Mouse (Mus musculus) midbrain, embryonic 16.5 days (tissue): ENCODE data around the gene Fbxl18. TPM values are rescaled to one million over a fixed set of nuclear protein-coding genes. Genes with fewer than 3 reads are reported as not detected.
A peak's percentile ranks its signal among the peaks of the same experiment; 100 is the strongest.
"Not testable (repeated sequence)": the region's sequence is repeated elsewhere in the genome, so short reads cannot be mapped to it uniquely, and the experiment has no call there.

Experiments
- ATAC-seq: fragments of 200-750 bp; cut with Nextera tagmentation; 2 replicates; pipeline ENCODE4 v1.8.0; 2017; ENCODE audit warnings: moderate TSS enrichment
- H3K27ac ChIP-seq: fragments of 300-500 bp; sonication (generic); 2 replicates; pipeline ENCODE4 v1.5.1; 2014; ENCODE audit warnings: mild to moderate bottlenecking, low read length, mixed read lengths
- H3K27me3 ChIP-seq: fragments of 300-500 bp; sonication (generic); 2 replicates; pipeline ENCODE4 v1.6.1; 2014; ENCODE audit warnings: low read depth, low read length, mixed read lengths; ENCODE audit not compliant: control insufficient read depth, insufficient read depth
- H3K36me3 ChIP-seq: fragments of 300-500 bp; sonication (generic); 2 replicates; pipeline ENCODE4 v1.6.1; 2014; ENCODE audit warnings: mild to moderate bottlenecking, low read length, moderate library complexity, mixed read lengths; ENCODE audit not compliant: control insufficient read depth, insufficient read depth
- H3K4me1 ChIP-seq: fragments of 300-500 bp; sonication (generic); 2 replicates; pipeline ENCODE4 v1.6.1; 2014; ENCODE audit warnings: mild to moderate bottlenecking, low read length, mixed read lengths; ENCODE audit not compliant: control insufficient read depth, insufficient read depth
- H3K4me2 ChIP-seq: fragments of 300-500 bp; sonication (generic); 2 replicates; pipeline ENCODE4 v1.6.1; 2014; ENCODE audit warnings: mild to moderate bottlenecking, low read length, mixed read lengths
- H3K4me3 ChIP-seq: fragments of 300-500 bp; sonication (generic); 2 replicates; pipeline ENCODE4 v1.5.1; 2014; ENCODE audit warnings: low read depth, mild to moderate bottlenecking, low read length, moderate library complexity, mixed read lengths
- H3K9ac ChIP-seq: fragments of 300-500 bp; sonication (generic); 2 replicates; pipeline ENCODE4 v1.6.1; 2014; ENCODE audit warnings: low read depth, low read length, mixed read lengths
- H3K9me3 ChIP-seq: fragments of 300-500 bp; sonication (generic); replicated peaks from 2 replicates; pipeline ENCODE4 v1.6.1; 2014; ENCODE audit warnings: mild to moderate bottlenecking, low read length, mixed read lengths; ENCODE audit not compliant: control insufficient read depth, poor library complexity, severe bottlenecking
- WGBS: fragments of 180-500 bp; shearing (Covaris S2); extraction: QIAGEN DNeasy Blood & Tissue Kit; methylation state at CpG from one replicate; pipeline ENCODE4 v1.1.7; 2014; 5-methylcytosine and 5-hydroxymethylcytosine counted together
- polyA plus RNA-seq: library from polyadenylated mRNA; unstranded; fragments of >200 nt; fragmentation: Nextera tagmentation; extraction: Ambion mirVana; gene quantifications from 2 replicates; pipeline ENCODE4 v1.2.1, GENCODE M21; 2015

Fbxl18 gene
- polyA plus RNA-seq, 1 experiment from 2014 or later: 29.9 TPM

- Histone ChIP-seq H3K27me3 (no peaks in the 10 kb centered on the region), H3K9me3 (no peaks in the 10 kb centered on the region), H3K36me3 (peaks cover 7% of the 10 kb centered on the region), H3K4me3 (no peak overlapping the region), H3K27ac (no peak overlapping the region), H3K9ac (no peak overlapping the region), H3K4me1 (peaks cover 20% of the 10 kb centered on the region), H3K4me2 (no peak overlapping the region)
- ATAC-seq: no peak
- 91% methylated on average over 5 of the region's 5 CpGs for WGBS
Observed at GRCm38 (mm10) chr5:142896713-142897112, 1.5 kb upstream of the Fbxl18 start.

DNA sequence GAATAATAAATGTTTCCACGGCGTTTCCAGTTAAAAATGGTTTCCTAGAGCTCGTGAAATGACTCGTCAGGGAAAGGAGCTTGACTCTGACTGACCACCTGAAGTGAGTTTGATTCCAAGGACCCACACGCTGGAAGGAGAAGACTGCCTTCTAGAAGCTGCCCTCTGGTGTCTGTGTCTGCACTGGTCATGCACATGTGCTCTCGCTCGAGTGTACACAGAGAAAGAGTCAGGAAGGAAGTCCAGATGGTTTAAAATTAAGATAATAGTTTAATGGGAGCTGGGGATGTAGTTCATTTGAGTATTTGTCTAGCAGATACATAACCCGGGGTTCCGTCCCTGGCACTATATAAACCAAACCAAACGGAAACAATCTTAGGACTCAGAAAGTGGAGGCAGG lies 971 bp upstream of the Fbxl18 start:
- H3K9ac ChIP-seq: no peak overlapping the region
- H3K27ac ChIP-seq: no peak overlapping the region
- H3K9me3 ChIP-seq: no peaks in the 10 kb centered on the region
- ATAC-seq: no peak
- peaks cover 4% of the 10 kb centered on the region for H3K36me3 ChIP-seq
- peaks cover 20% of the 10 kb centered on the region for H3K4me1 ChIP-seq
- H3K4me2 ChIP-seq: no peak overlapping the region
- 84% methylated on average over 10 of the region's 10 CpGs for WGBS
- H3K4me3 ChIP-seq: no peak overlapping the region
- H3K27me3 ChIP-seq: no peaks in the 10 kb centered on the region

GRCm38 (mm10) chr5:142891396-142891795 lies 3.8 kb downstream of the Fbxl18 start:
- Histone ChIP-seq H3K36me3 (peaks cover 5% of the 10 kb centered on the region), H3K4me2 (no peak overlapping the region), H3K9ac (no peak overlapping the region), H3K27ac (no peak overlapping the region), H3K4me3 (no peak overlapping the region), H3K9me3 (no peaks in the 10 kb centered on the region), H3K27me3 (no peaks in the 10 kb centered on the region), H3K4me1 (peaks cover 20% of the 10 kb centered on the region)
- 79% methylated on average over 6 of the region's 6 CpGs for WGBS
- no peak for ATAC-seq

DNA sequence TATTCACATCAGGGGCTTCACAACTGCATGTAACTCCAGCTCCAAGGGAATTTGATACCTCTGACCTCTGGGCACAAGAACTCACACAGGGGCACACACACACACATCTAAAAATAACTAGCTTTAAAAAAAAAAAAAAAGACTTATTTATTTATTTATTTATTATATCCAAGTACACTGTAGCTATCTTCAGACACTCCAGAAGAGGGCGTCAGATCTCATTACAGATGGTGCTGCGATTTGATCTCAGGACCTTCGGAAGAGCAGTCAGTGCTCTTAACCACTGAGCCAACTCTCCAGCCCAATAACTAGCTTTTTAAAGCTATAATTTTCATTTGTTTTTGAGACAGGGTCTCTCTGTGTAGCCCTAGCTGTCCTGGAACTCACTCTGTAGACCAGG lies 7.7 kb downstream of the Fbxl18 start:
- H3K4me1 ChIP-seq, H3K9ac ChIP-seq, ATAC-seq, H3K27me3 ChIP-seq, H3K4me3 ChIP-seq, H3K4me2 ChIP-seq, H3K27ac ChIP-seq, H3K9me3 ChIP-seq: not testable (repeated sequence)
- 89% methylated on average over 3 of the region's 3 CpGs for WGBS
- H3K36me3 ChIP-seq: peaks cover 25% of the 10 kb centered on the region

DNA sequence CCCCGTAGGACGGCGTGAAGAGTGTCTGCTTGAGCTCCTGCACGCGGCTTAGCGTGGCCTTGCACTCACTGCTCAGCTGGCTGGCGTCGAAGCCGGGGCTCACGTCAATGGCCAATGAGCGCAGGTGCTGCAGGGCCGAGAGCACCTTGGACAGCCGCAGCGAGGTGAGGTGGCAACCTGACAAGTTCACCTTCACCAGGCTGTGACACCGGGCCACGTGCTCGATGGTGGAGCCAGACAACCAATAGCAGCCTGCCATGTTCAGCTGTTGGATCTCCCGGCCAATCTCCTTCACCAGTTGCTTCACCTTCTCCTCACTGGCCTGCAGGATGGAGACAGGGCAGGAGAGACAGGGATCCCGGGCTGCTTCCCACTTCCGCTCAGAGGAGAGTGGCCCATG lies 8.5 kb downstream of the Fbxl18 start:
- ATAC-seq: no peak
- H3K9me3 ChIP-seq: no peaks in the 10 kb centered on the region
- no peak overlapping the region for H3K4me3 ChIP-seq
- WGBS: 93% methylated on average over 20 of the region's 20 CpGs
- no peaks in the 10 kb centered on the region for H3K27me3 ChIP-seq
- peaks cover 25% of the 10 kb centered on the region for H3K36me3 ChIP-seq
- peaks cover 1% of the 10 kb centered on the region; the same call in 1 of the 2 replicates for H3K4me1 ChIP-seq
- H3K4me2 ChIP-seq: no peak overlapping the region
- H3K27ac ChIP-seq: no peak overlapping the region
- H3K9ac ChIP-seq: no peak overlapping the region

- Histone ChIP-seq H3K9me3 (no peaks in the 10 kb centered on the region), H3K36me3 (peaks cover 25% of the 10 kb centered on the region), H3K9ac (no peak overlapping the region), H3K4me1 (peaks cover 7% of the 10 kb centered on the region), H3K27ac (no peak overlapping the region), H3K27me3 (no peaks in the 10 kb centered on the region), H3K4me2 (no peak overlapping the region), H3K4me3 (no peak overlapping the region)
- ATAC-seq: no peak
- WGBS: 96% methylated on average over 19 of the region's 19 CpGs
Observed at GRCm38 (mm10) chr5:142886181-142886580, 9.0 kb downstream of the Fbxl18 start.

- Histone ChIP-seq H3K4me3 (no peak overlapping the region), H3K9me3 (no peaks in the 10 kb centered on the region), H3K4me1 (peaks cover 20% of the 10 kb centered on the region), H3K9ac (no peak overlapping the region), H3K36me3 (peaks cover 25% of the 10 kb centered on the region), H3K27ac (no peak overlapping the region), H3K4me2 (no peak overlapping the region), H3K27me3 (no peaks in the 10 kb centered on the region)
- 94% methylated on average over 11 of the region's 11 CpGs for WGBS
- no peak for ATAC-seq
Observed at GRCm38 (mm10) chr5:142882471-142882870, 12.8 kb downstream of the Fbxl18 start.

DNA sequence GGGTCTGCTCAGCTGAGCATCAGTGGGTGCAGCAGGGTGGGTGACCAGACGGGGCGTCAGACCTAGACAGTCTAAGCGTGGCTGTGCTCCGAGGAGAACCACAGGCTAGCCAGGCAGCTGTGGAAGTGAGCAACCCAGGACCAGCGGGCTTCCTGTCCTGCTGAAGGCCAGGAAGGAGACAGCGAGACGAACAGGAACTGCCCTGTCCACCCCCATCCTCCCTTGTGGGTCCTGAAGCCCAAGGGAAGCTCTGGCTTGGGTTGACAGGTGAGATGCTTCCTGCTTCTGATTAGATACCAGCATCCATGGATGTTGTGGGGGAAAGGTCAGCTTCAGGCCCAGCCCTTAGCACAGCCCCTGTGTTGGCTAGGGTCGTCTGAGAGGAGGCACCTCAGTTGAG lies 13.3 kb downstream of the Fbxl18 start:
- Histone ChIP-seq H3K27ac (peak overlapping the region; percentile 43), H3K27me3 (no peaks in the 10 kb centered on the region), H3K9me3 (no peaks in the 10 kb centered on the region), H3K36me3 (peaks cover 25% of the 10 kb centered on the region), H3K4me2 (no peak overlapping the region), H3K9ac (peak overlapping the region; percentile 54; the same call in 1 of the 2 replicates), H3K4me3 (no peak overlapping the region), H3K4me1 (peaks cover 23% of the 10 kb centered on the region)
- WGBS: 82% methylated on average over 8 of the region's 8 CpGs
- ATAC-seq: no peak

GRCm38 (mm10) chr5:142880806-142881516 lies 14.3 kb downstream of the Fbxl18 start:
- H3K27me3 ChIP-seq: no peaks in the 10 kb centered on the region
- peaks cover 23% of the 10 kb centered on the region for H3K4me1 ChIP-seq
- H3K9ac ChIP-seq: peak overlapping the region; percentile 54
- peak overlapping the region; percentile 2; the same call in 1 of the 2 replicates for H3K4me2 ChIP-seq
- no peaks in the 10 kb centered on the region for H3K9me3 ChIP-seq
- no peak for ATAC-seq
- WGBS: 20% methylated on average over 13 of the region's 13 CpGs
- no peak overlapping the region for H3K4me3 ChIP-seq
- peak overlapping the region; percentile 79 for H3K27ac ChIP-seq
- peaks cover 17% of the 10 kb centered on the region; the same call in 1 of the 2 replicates for H3K36me3 ChIP-seq
